Mouse (Mus musculus) bone marrow macrophage, adult 2 months (primary cell): ENCODE data around the gene Oscar.

ENCODE experiments used
- CTCF ChIP-seq: IDR thresholded peaks from 2 replicates; pipeline ENCODE4 v1.5.1; 2012; ENCODE audit warnings: low read depth, mild to moderate bottlenecking, low read length, moderate library complexity
- POLR2A ChIP-seq: IDR thresholded peaks from 2 replicates; pipeline ENCODE4 v1.6.1; 2012; ENCODE audit warnings: mild to moderate bottlenecking, low read depth, low read length, borderline replicate concordance

DNA sequence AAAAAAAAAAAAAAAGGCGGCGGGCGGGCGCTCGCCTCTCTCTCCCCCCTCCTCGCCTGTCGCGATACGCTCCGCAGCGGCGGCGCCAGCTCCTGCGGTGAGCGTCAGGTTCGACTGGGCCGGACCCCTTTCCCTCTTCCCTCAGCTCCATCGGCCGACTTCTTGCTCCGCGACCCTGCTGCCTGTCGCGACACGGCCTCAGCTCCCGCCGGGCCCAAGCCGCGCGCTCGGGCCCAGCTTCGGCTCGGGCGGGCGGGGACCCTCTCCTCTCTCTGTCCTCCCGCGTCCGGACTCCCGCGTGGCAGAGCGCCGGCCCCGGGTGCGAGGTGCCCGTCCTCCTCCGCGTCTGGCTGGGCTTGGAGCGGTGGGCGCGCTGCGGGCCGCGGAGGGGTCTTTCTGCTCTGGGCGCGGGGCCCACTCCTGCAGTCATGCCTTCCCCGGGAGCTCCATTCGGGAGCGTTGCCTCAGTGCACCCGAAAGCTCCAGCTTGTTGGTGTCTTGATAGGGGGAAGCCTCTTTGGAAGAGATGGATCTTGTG is 29.6 kb upstream of the Oscar start:
- TF ChIP-seq CTCF (no peak), POLR2A (0 out of 2 replicates have a peak, but pooled peaks have one; percentile 20)
